Mouse (Mus musculus): ENCODE data around the gene Scamp4. TPM values are rescaled to one million over a fixed set of nuclear protein-coding genes. Genes with fewer than 3 reads are reported as not detected.

The Scamp4 gene
- polyA plus RNA-seq, 1 experiment from 2014 or later, result 71.6 TPM

GRCm38 (mm10) chr10:80654866-80655265 lies 52.2 kb downstream of the Scamp4 start:
- Histone ChIP-seq H3K27ac (ENCODE audit: low read depth, low read length) (no peak overlapping the region), H3K27me3 (ENCODE audit: control insufficient read depth, insufficient read depth, low read length) (no peaks in the 10 kb centered on the region), H3K9me3 (ENCODE audit: control insufficient read depth, low read length) (no peaks in the 10 kb centered on the region), H3K4me3 (ENCODE audit: low read depth, low read length) (0 out of 2 replicates have a peak overlapping the region, but pooled peaks have one; percentile 83), H3K4me2 (ENCODE audit: low read depth, low read length) (peak overlapping the region; percentile 91), H3K36me3 (ENCODE audit: control insufficient read depth, insufficient read depth, low read length) (peaks cover 4% of the 10 kb centered on the region; the same call in 1 of the 2 replicates), H3K4me1 (ENCODE audit: control insufficient read depth, insufficient read depth, low read length) (peaks cover 18% of the 10 kb centered on the region), H3K9ac (replicated peaks; ENCODE audit: low read depth, low read length) (peak overlapping the region; percentile 97)
- 84% methylated on average over 6 of the region's 6 CpGs for WGBS
- ATAC-seq (ENCODE audit: low read depth), result no peak

- H3K36me3 ChIP-seq (ENCODE audit: control insufficient read depth, insufficient read depth, low read length), result peaks cover 4% of the 10 kb centered on the region; the same call in 1 of the 2 replicates
- no peaks in the 10 kb centered on the region for H3K27me3 ChIP-seq (ENCODE audit: control insufficient read depth, insufficient read depth, low read length)
- H3K4me2 ChIP-seq (ENCODE audit: low read depth, low read length), result peak overlapping the region; percentile 91
- WGBS, result 3% methylated on average over 12 of the region's 12 CpGs
- H3K9ac ChIP-seq (replicated peaks; ENCODE audit: low read depth, low read length), result peak overlapping the region; percentile 97
- H3K4me3 ChIP-seq (ENCODE audit: low read depth, low read length), result peak overlapping the region; percentile 83
- ATAC-seq (ENCODE audit: low read depth), result peak; percentile 59
- H3K27ac ChIP-seq (ENCODE audit: low read depth, low read length), result peak overlapping the region; percentile 73
- no peaks in the 10 kb centered on the region for H3K9me3 ChIP-seq (ENCODE audit: control insufficient read depth, low read length)
- peaks cover 18% of the 10 kb centered on the region for H3K4me1 ChIP-seq (ENCODE audit: control insufficient read depth, insufficient read depth, low read length)
These were observed 52.9 kb downstream of the Scamp4 start for GRCm38 (mm10) chr10:80655406-80656129.

GRCm38 (mm10) chr10:80656130-80656862 lies 53.6 kb downstream of the Scamp4 start:
- no peaks in the 10 kb centered on the region for H3K9me3 ChIP-seq (ENCODE audit: control insufficient read depth, low read length)
- under 1% methylated on average over 72 of the region's 72 CpGs for WGBS
- no peaks in the 10 kb centered on the region for H3K27me3 ChIP-seq (ENCODE audit: control insufficient read depth, insufficient read depth, low read length)
- H3K27ac ChIP-seq (ENCODE audit: low read depth, low read length), result peak overlapping the region; percentile 89
- H3K4me1 ChIP-seq (ENCODE audit: control insufficient read depth, insufficient read depth, low read length), result peaks cover 18% of the 10 kb centered on the region
- peak overlapping the region; percentile 91 for H3K4me2 ChIP-seq (ENCODE audit: low read depth, low read length)
- peak overlapping the region; percentile 97 for H3K9ac ChIP-seq (replicated peaks; ENCODE audit: low read depth, low read length)
- peak overlapping the region; percentile 83 for H3K4me3 ChIP-seq (ENCODE audit: low read depth, low read length)
- H3K36me3 ChIP-seq (ENCODE audit: control insufficient read depth, insufficient read depth, low read length), result peaks cover 4% of the 10 kb centered on the region; the same call in 1 of the 2 replicates
- ATAC-seq (ENCODE audit: low read depth), result peak; percentile 86

- peak within 1 kb of the TSS; percentile 97 for H3K9ac ChIP-seq (replicated peaks; ENCODE audit: low read depth, low read length)
- H3K4me1 ChIP-seq (ENCODE audit: control insufficient read depth, insufficient read depth, low read length), result peaks cover 18% of the 10 kb centered on the region
- peak within 1 kb of the TSS; percentile 89 for H3K27ac ChIP-seq (ENCODE audit: low read depth, low read length)
- WGBS, result 24% methylated on average over 15 of the region's 15 CpGs
- H3K4me2 ChIP-seq (ENCODE audit: low read depth, low read length), result peak within 1 kb of the TSS; percentile 91
- H3K4me3 ChIP-seq (ENCODE audit: low read depth, low read length), result peak within 1 kb of the TSS; percentile 83
- no peaks in the 10 kb centered on the region for H3K9me3 ChIP-seq (ENCODE audit: control insufficient read depth, low read length)
- ATAC-seq (ENCODE audit: low read depth), result peak; percentile 39
- peaks cover 2% of the 10 kb centered on the region; the same call in 1 of the 2 replicates for H3K36me3 ChIP-seq (ENCODE audit: control insufficient read depth, insufficient read depth, low read length)
- H3K27me3 ChIP-seq (ENCODE audit: control insufficient read depth, insufficient read depth, low read length), result no peaks in the 10 kb centered on the region
These were observed 54.4 kb downstream of the Scamp4 start, which contains the start of gene Btbd2 for GRCm38 (mm10) chr10:80656863-80657623. TSS of gene Btbd2 (minus strand) at chr10:80657071.

- Histone ChIP-seq H3K27me3 (ENCODE audit: control insufficient read depth, insufficient read depth, low read length) (no peaks in the 10 kb centered on the region), H3K36me3 (ENCODE audit: control insufficient read depth, insufficient read depth, low read length) (no peaks in the 10 kb centered on the region), H3K4me3 (ENCODE audit: low read depth, low read length) (no peak overlapping the region), H3K9me3 (ENCODE audit: control insufficient read depth, low read length) (no peaks in the 10 kb centered on the region), H3K4me1 (ENCODE audit: control insufficient read depth, insufficient read depth, low read length) (peaks cover 18% of the 10 kb centered on the region), H3K9ac (replicated peaks; ENCODE audit: low read depth, low read length) (no peak overlapping the region), H3K4me2 (ENCODE audit: low read depth, low read length) (no peak overlapping the region), H3K27ac (ENCODE audit: low read depth, low read length) (no peak overlapping the region)
- 85% methylated on average over 14 of the region's 14 CpGs for WGBS
- no peak for ATAC-seq (ENCODE audit: low read depth)
These were observed 55.6 kb downstream of the Scamp4 start for GRCm38 (mm10) chr10:80658194-80658840.

GRCm38 (mm10) chr10:80658841-80659202 lies 56.1 kb downstream of the Scamp4 start:
- Histone ChIP-seq H3K9ac (replicated peaks; ENCODE audit: low read depth, low read length) (no peak overlapping the region), H3K36me3 (ENCODE audit: control insufficient read depth, insufficient read depth, low read length) (no peaks in the 10 kb centered on the region), H3K4me2 (ENCODE audit: low read depth, low read length) (no peak overlapping the region)

GRCm38 (mm10) chr10:80659213-80659612 lies 56.5 kb downstream of the Scamp4 start:
- no peak for ATAC-seq (ENCODE audit: low read depth)
- Histone ChIP-seq H3K27ac (ENCODE audit: low read depth, low read length) (no peak overlapping the region), H3K9ac (replicated peaks; ENCODE audit: low read depth, low read length) (no peak overlapping the region), H3K4me3 (ENCODE audit: low read depth, low read length) (no peak overlapping the region), H3K4me2 (ENCODE audit: low read depth, low read length) (no peak overlapping the region), H3K9me3 (ENCODE audit: control insufficient read depth, low read length) (no peaks in the 10 kb centered on the region), H3K36me3 (ENCODE audit: control insufficient read depth, insufficient read depth, low read length) (no peaks in the 10 kb centered on the region), H3K4me1 (ENCODE audit: control insufficient read depth, insufficient read depth, low read length) (peaks cover 18% of the 10 kb centered on the region), H3K27me3 (ENCODE audit: control insufficient read depth, insufficient read depth, low read length) (no peaks in the 10 kb centered on the region)
- 16% methylated on average over 10 of the region's 10 CpGs for WGBS

More at GRCm38 (mm10) chr10:80658841-80659202, 56.1 kb downstream of the Scamp4 start:
- Histone ChIP-seq H3K27ac (ENCODE audit: low read depth, low read length) (no peak overlapping the region), H3K4me3 (ENCODE audit: low read depth, low read length) (no peak overlapping the region), H3K4me1 (ENCODE audit: control insufficient read depth, insufficient read depth, low read length) (peaks cover 18% of the 10 kb centered on the region), H3K27me3 (ENCODE audit: control insufficient read depth, insufficient read depth, low read length) (no peaks in the 10 kb centered on the region), H3K9me3 (ENCODE audit: control insufficient read depth, low read length) (no peaks in the 10 kb centered on the region)
- ATAC-seq (ENCODE audit: low read depth), result no peak
- WGBS, result 68% methylated on average over 4 of the region's 4 CpGs

GRCm38 (mm10) chr10:80661149-80661548 lies 58.5 kb downstream of the Scamp4 start:
- H3K27ac ChIP-seq (ENCODE audit: low read depth, low read length), result no peak overlapping the region
- peaks cover 4% of the 10 kb centered on the region; the same call in 1 of the 2 replicates for H3K36me3 ChIP-seq (ENCODE audit: control insufficient read depth, insufficient read depth, low read length)
- no peaks in the 10 kb centered on the region for H3K9me3 ChIP-seq (ENCODE audit: control insufficient read depth, low read length)
- H3K27me3 ChIP-seq (ENCODE audit: control insufficient read depth, insufficient read depth, low read length), result no peaks in the 10 kb centered on the region
- H3K9ac ChIP-seq (replicated peaks; ENCODE audit: low read depth, low read length), result no peak overlapping the region
- H3K4me2 ChIP-seq (ENCODE audit: low read depth, low read length), result no peak overlapping the region
- no peak for ATAC-seq (ENCODE audit: low read depth)
- no peak overlapping the region for H3K4me3 ChIP-seq (ENCODE audit: low read depth, low read length)
- 36% methylated on average over 5 of the region's 5 CpGs for WGBS
- 0 out of 2 replicates have a peak, but pooled peaks cover 3% of the 10 kb centered on the region for H3K4me1 ChIP-seq (ENCODE audit: control insufficient read depth, insufficient read depth, low read length)
